Mouse (Mus musculus): ENCODE data around the gene Myh6.
"Not testable (repeated sequence)": the region's sequence is repeated elsewhere in the genome, so short reads cannot be mapped to it uniquely, and the experiment has no call there.

Gene Myh6

GRCm38 (mm10) chr14:54994869-54995186, 28.1 kb upstream of the Myh6 start:
- no peak for DNase-seq (ENCODE audit: low read depth in 2 of 2, low spot score in 2 of 2)

- DNase-seq (ENCODE audit: low read depth in 2 of 2, low spot score in 2 of 2): no peak
Measured at GRCm38 (mm10) chr14:54994136-54994868, 27.6 kb upstream of the Myh6 start, which contains the start of gene Myh7. TSS of gene Myh7 (minus strand) at chr14:54994626.

- no peak for DNase-seq (ENCODE audit: low read depth in 2 of 2, low spot score in 2 of 2)
Measured at GRCm38 (mm10) chr14:54993636-54994035, 26.9 kb upstream of the Myh6 start.

GRCm38 (mm10) chr14:54992196-54992595, 25.5 kb upstream of the Myh6 start:
- DNase-seq (ENCODE audit: low read depth in 2 of 2, low spot score in 2 of 2): no peak

GRCm38 (mm10) chr14:54989886-54990441, 23.2 kb upstream of the Myh6 start:
- DNase-seq (ENCODE audit: low read depth in 2 of 2, low spot score in 2 of 2): no peak

GRCm38 (mm10) chr14:54988882-54989281, 22.2 kb upstream of the Myh6 start:
- no peak for DNase-seq (ENCODE audit: low read depth in 2 of 2, low spot score in 2 of 2)

- not testable (repeated sequence) for DNase-seq (ENCODE audit: low read depth in 2 of 2, low spot score in 2 of 2)
Measured at GRCm38 (mm10) chr14:54988350-54988874, 21.7 kb upstream of the Myh6 start.

GRCm38 (mm10) chr14:54981934-54982333, 15.2 kb upstream of the Myh6 start:
- DNase-seq (ENCODE audit: low read depth in 2 of 2, low spot score in 2 of 2): no peak

- DNase-seq (ENCODE audit: low read depth in 2 of 2, low spot score in 2 of 2): no peak
Measured at GRCm38 (mm10) chr14:54978664-54979063, 11.9 kb upstream of the Myh6 start.

- no peak for DNase-seq (ENCODE audit: low read depth in 2 of 2, low spot score in 2 of 2)
Measured at GRCm38 (mm10) chr14:54976633-54977032, 9.9 kb upstream of the Myh6 start, which contains the start of gene Gm17428. TSS of gene Gm17428 (plus strand) at chr14:54976933.

GRCm38 (mm10) chr14:54974068-54974791, 7.5 kb upstream of the Myh6 start:
- no peak for DNase-seq (ENCODE audit: low read depth in 2 of 2, low spot score in 2 of 2)

GRCm38 (mm10) chr14:54972786-54973185, 6.1 kb upstream of the Myh6 start:
- DNase-seq (ENCODE audit: low read depth in 2 of 2, low spot score in 2 of 2): not testable (repeated sequence)

GRCm38 (mm10) chr14:54968344-54968743, 1.6 kb upstream of the Myh6 start:
- no peak for DNase-seq (ENCODE audit: low read depth in 2 of 2, low spot score in 2 of 2)

- DNase-seq (ENCODE audit: low read depth in 2 of 2, low spot score in 2 of 2): no peak
Measured at GRCm38 (mm10) chr14:54967874-54968273, 1.1 kb upstream of the Myh6 start.

GRCm38 (mm10) chr14:54965631-54966030, 1.1 kb downstream of the Myh6 start:
- DNase-seq (ENCODE audit: low read depth in 2 of 2, low spot score in 2 of 2): no peak

GRCm38 (mm10) chr14:54965044-54965443, 1.7 kb downstream of the Myh6 start:
- no peak for DNase-seq (ENCODE audit: low read depth in 2 of 2, low spot score in 2 of 2)

- no peak for DNase-seq (ENCODE audit: low read depth in 2 of 2, low spot score in 2 of 2)
Measured at GRCm38 (mm10) chr14:54963727-54964126, 3.0 kb downstream of the Myh6 start.

- DNase-seq (ENCODE audit: low read depth in 2 of 2, low spot score in 2 of 2): no peak
Measured at GRCm38 (mm10) chr14:54962714-54963113, 4.0 kb downstream of the Myh6 start.

- no peak for DNase-seq (ENCODE audit: low read depth in 2 of 2, low spot score in 2 of 2)
Measured at GRCm38 (mm10) chr14:54961487-54961886, 5.2 kb downstream of the Myh6 start.

- no peak for DNase-seq (ENCODE audit: low read depth in 2 of 2, low spot score in 2 of 2)
Measured at GRCm38 (mm10) chr14:54960769-54961168, 6.0 kb downstream of the Myh6 start.

- DNase-seq (ENCODE audit: low read depth in 2 of 2, low spot score in 2 of 2): not testable (repeated sequence)
Measured at GRCm38 (mm10) chr14:54959853-54960613, 6.7 kb downstream of the Myh6 start.

Measured in CD8-positive naive resting alpha-beta T cell, adult 2 months (primary cell).